ENCODE assay signal across 8 mouse cellular contexts in genomic region chr4:70409994-70410721, GRCm38 (mm10). TPM values are rescaled to one million over a fixed set of nuclear protein-coding genes. Genes with fewer than 3 reads are reported as not detected.
DNase-seq lines count a peak whose midpoint lies in the region; ATAC-seq and TF ChIP-seq lines count a peak whose summit lies in the region.

Gene Cdk5rap2, minus strand, starts transcription at chr4:70410443.

- H3K36me3 ChIP-seq in embryonic facial prominence, embryonic 13.5 days: 0 out of 2 replicates have a peak, but pooled peaks cover 3% of the 10 kb centered on the region
- H3K36me3 ChIP-seq in kidney, adult 2 months (ENCODE audit: control insufficient read depth, insufficient read depth, low read length): no peaks in the 10 kb centered on the region
- 0 out of 2 replicates have a peak, but pooled peaks cover 2% of the 10 kb centered on the region for H3K36me3 ChIP-seq in limb, embryonic 12.5 days
- no peaks in the 10 kb centered on the region for H3K36me3 ChIP-seq in midbrain, embryonic 15.5 days (replicated peaks)
- H3K36me3 ChIP-seq in spleen, adult 2 months (ENCODE audit: control insufficient read depth, insufficient read depth, low read length): no peaks in the 10 kb centered on the region

- peak; percentile 98 for ATAC-seq in embryonic facial prominence, embryonic 13.5 days (ENCODE audit: insufficient number of reproducible peaks, insufficient read depth, low FRiP score, low TSS enrichment, low read depth)
- ATAC-seq in limb, embryonic 12.5 days (ENCODE audit: insufficient number of reproducible peaks, insufficient read depth, low FRiP score, low TSS enrichment, low read depth): peak; percentile 98
- peak; percentile 99 for ATAC-seq in midbrain, embryonic 15.5 days (replicated peaks)

- TF ChIP-seq CTCF in kidney, adult 2 months (conservative IDR thresholded peaks at IDR 0.05; ENCODE audit: insufficient read depth, insufficient read length, low read depth, low read length): no peak
- no peak for TF ChIP-seq CTCF in spleen, adult 2 months (IDR thresholded peaks at IDR 0.05; ENCODE audit: extremely low read depth, insufficient read depth, insufficient read length, insufficient replicate concordance)

- DNase-seq in 3134 (ENCODE audit: extremely low read depth, insufficient read length, low spot score): peak; percentile 99
- peak; percentile 97 for DNase-seq in adrenal gland, postnatal 36 days
- peak; percentile 97 to 98 for DNase-seq in heart, adult 18-20 months
- peak; percentile 99 for DNase-seq in kidney, adult 2 months
- peak; percentile 89 to 90 for DNase-seq in spleen, adult 2 months (ENCODE audit: low read depth in 1 of 2, low spot score in 2 of 2)

- peak within 1 kb of the TSS; percentile 88 for H3K27ac ChIP-seq in embryonic facial prominence, embryonic 13.5 days
- no peak within 1 kb of the TSS for H3K27ac ChIP-seq in kidney, adult 2 months (ENCODE audit: insufficient read depth, low read depth, low read length)
- H3K27ac ChIP-seq in limb, embryonic 12.5 days: peak within 1 kb of the TSS; percentile 89
- peak within 1 kb of the TSS; percentile 79 for H3K27ac ChIP-seq in midbrain, embryonic 15.5 days
- H3K27ac ChIP-seq in spleen, adult 2 months (ENCODE audit: insufficient read depth, low read length): no peak within 1 kb of the TSS

- peak within 1 kb of the TSS; percentile 88 for H3K9ac ChIP-seq in embryonic facial prominence, embryonic 13.5 days
- peak within 1 kb of the TSS; percentile 84 for H3K9ac ChIP-seq in limb, embryonic 12.5 days (replicated peaks)
- peak within 1 kb of the TSS; percentile 81 for H3K9ac ChIP-seq in midbrain, embryonic 15.5 days

- H3K27me3 ChIP-seq in embryonic facial prominence, embryonic 13.5 days: no peaks in the 10 kb centered on the region
- H3K27me3 ChIP-seq in kidney, adult 2 months (replicated peaks; ENCODE audit: control insufficient read depth, insufficient read depth, low read length): no peaks in the 10 kb centered on the region
- no peaks in the 10 kb centered on the region for H3K27me3 ChIP-seq in limb, embryonic 12.5 days
- no peaks in the 10 kb centered on the region for H3K27me3 ChIP-seq in midbrain, embryonic 15.5 days (replicated peaks)
- H3K27me3 ChIP-seq in spleen, adult 2 months (ENCODE audit: control insufficient read depth, insufficient read depth, low read length): no peaks in the 10 kb centered on the region

- no peak for TF ChIP-seq POLR2A in kidney, adult 2 months (IDR thresholded peaks at IDR 0.05; ENCODE audit: low read depth, low read length)
- no peak for TF ChIP-seq POLR2A in spleen, adult 2 months (IDR thresholded peaks at IDR 0.05; ENCODE audit: low read depth, low read length)

- WGBS in embryonic facial prominence, embryonic 13.5 days: under 1% methylated on average over 55 of the region's 55 CpGs
- WGBS in kidney, adult 2 months: under 1% methylated on average over 55 of the region's 55 CpGs
- under 1% methylated on average over 55 of the region's 55 CpGs for WGBS in limb, embryonic 12.5 days
- under 1% methylated on average over 55 of the region's 55 CpGs for WGBS in midbrain, embryonic 15.5 days
- WGBS in spleen, adult 2 months: under 1% methylated on average over 55 of the region's 55 CpGs

- peak within 1 kb of the TSS; percentile 68 for H3K4me2 ChIP-seq in embryonic facial prominence, embryonic 13.5 days
- H3K4me2 ChIP-seq in limb, embryonic 12.5 days: peak within 1 kb of the TSS; percentile 52
- peak within 1 kb of the TSS; percentile 62 for H3K4me2 ChIP-seq in midbrain, embryonic 15.5 days

- peak within 1 kb of the TSS; percentile 85 for H3K4me3 ChIP-seq in embryonic facial prominence, embryonic 13.5 days
- peak within 1 kb of the TSS; percentile 88 for H3K4me3 ChIP-seq in kidney, adult 2 months (ENCODE audit: insufficient read depth, low read depth, low read length)
- peak within 1 kb of the TSS; percentile 75 for H3K4me3 ChIP-seq in limb, embryonic 12.5 days (replicated peaks)
- H3K4me3 ChIP-seq in midbrain, embryonic 15.5 days: peak within 1 kb of the TSS; percentile 66
- peak within 1 kb of the TSS; percentile 76 for H3K4me3 ChIP-seq in spleen, adult 2 months (ENCODE audit: extremely low read depth, insufficient read depth, insufficient read length)

- H3K9me3 ChIP-seq in embryonic facial prominence, embryonic 13.5 days: no peaks in the 10 kb centered on the region
- no peaks in the 10 kb centered on the region for H3K9me3 ChIP-seq in limb, embryonic 12.5 days
- H3K9me3 ChIP-seq in midbrain, embryonic 15.5 days: no peaks in the 10 kb centered on the region

- peaks cover 46% of the 10 kb centered on the region for H3K4me1 ChIP-seq in embryonic facial prominence, embryonic 13.5 days
- H3K4me1 ChIP-seq in kidney, adult 2 months (ENCODE audit: control insufficient read depth, insufficient read depth, low read length): no peaks in the 10 kb centered on the region; the same call in 1 of the 2 replicates
- H3K4me1 ChIP-seq in limb, embryonic 12.5 days (replicated peaks): peaks cover 36% of the 10 kb centered on the region
- H3K4me1 ChIP-seq in midbrain, embryonic 15.5 days: peaks cover 18% of the 10 kb centered on the region
- no peaks in the 10 kb centered on the region for H3K4me1 ChIP-seq in spleen, adult 2 months (ENCODE audit: control insufficient read depth, insufficient read depth, insufficient read length)

RNA-seq across cellular contexts. Expression of gene Cdk5rap2, which starts in this region (rescaled TPM):
- 10 to 100 TPM; 16.1 to 29.9 TPM for total RNA-seq in adrenal gland, postnatal 36 days (2021)
- 23.7 and 26.1 TPM in 2 replicates for polyA plus RNA-seq in embryonic facial prominence, embryonic 13.5 days (2015; fragmentation: Nextera tagmentation; extraction: Ambion mirVana)
- total RNA-seq in heart, adult 18-20 months (2021): 1 to 10 TPM; 4.2 to 5.5 TPM
- 3.5 and 4.0 TPM in 2 replicates for polyA plus RNA-seq in kidney, adult 2 months (2012; rRNA removed)
- 33.7 and 34.4 TPM in 2 replicates for polyA plus RNA-seq in limb, embryonic 12.5 days (2016; fragmentation: Nextera tagmentation; extraction: Ambion mirVana)
- polyA plus RNA-seq in midbrain, embryonic 15.5 days (2015; fragmentation: Nextera tagmentation; extraction: Ambion mirVana): 8.0 and 8.7 TPM in 2 replicates
- polyA plus RNA-seq in spleen, adult 2 months (2012; rRNA removed): 25.0 and 25.7 TPM in 2 replicates

Comparison
In these comparisons a context has a peak if more than half of its experiments do, and no peak if none do; other contexts are left out.
1. H3K27ac ChIP-seq: peak in embryonic facial prominence, embryonic 13.5 days (single experiment), limb, embryonic 12.5 days (single experiment) and midbrain, embryonic 15.5 days (single experiment); none in kidney, adult 2 months (single experiment) and spleen, adult 2 months (single experiment).
2. Peak in every context shown above with its lines, with median percentiles within 50 percentile points of each other: DNase-seq, ATAC-seq, H3K4me2 ChIP-seq, H3K4me3 ChIP-seq and H3K9ac ChIP-seq.